Mouse (Mus musculus) midbrain, embryonic 15.5 days (tissue): ENCODE data around the gene Piwil4. TPM values are rescaled to one million over a fixed set of nuclear protein-coding genes. Genes with fewer than 3 reads are reported as not detected.

Source experiments
- ATAC-seq: fragments of 200-750 bp; cut with Nextera tagmentation; replicated peaks from 2 replicates; pipeline ENCODE4 v1.8.0; 2017; ENCODE audit warnings: moderate TSS enrichment
- H3K27ac ChIP-seq: fragments of 300-500 bp; sonication (generic); 2 replicates; pipeline ENCODE4 v1.5.1; 2015; ENCODE audit warnings: mild to moderate bottlenecking, inconsistent platforms
- H3K27me3 ChIP-seq: fragments of 300-500 bp; sonication (generic); replicated peaks from 2 replicates; pipeline ENCODE4 v1.6.1; 2015; ENCODE audit warnings: inconsistent platforms
- H3K36me3 ChIP-seq: fragments of 300-500 bp; sonication (generic); replicated peaks from 2 replicates; pipeline ENCODE4 v1.6.1; 2015; ENCODE audit warnings: inconsistent platforms
- H3K4me1 ChIP-seq: fragments of 300-500 bp; sonication (generic); 2 replicates; pipeline ENCODE4 v1.6.1; 2015; ENCODE audit warnings: inconsistent platforms
- H3K4me2 ChIP-seq: fragments of 300-500 bp; sonication (generic); 2 replicates; pipeline ENCODE4 v1.6.1; 2015; ENCODE audit warnings: inconsistent platforms, mild to moderate bottlenecking, moderate library complexity
- H3K4me3 ChIP-seq: fragments of 300-500 bp; sonication (generic); 2 replicates; pipeline ENCODE4 v1.5.1; 2015; ENCODE audit warnings: mild to moderate bottlenecking, inconsistent platforms
- H3K9ac ChIP-seq: fragments of 300-500 bp; sonication (generic); 2 replicates; pipeline ENCODE4 v1.6.1; 2015; ENCODE audit warnings: mild to moderate bottlenecking, inconsistent platforms
- H3K9me3 ChIP-seq: fragments of 300-500 bp; sonication (generic); 2 replicates; pipeline ENCODE4 v1.6.1; 2016; ENCODE audit warnings: inconsistent platforms
- WGBS: fragments of 180-500 bp; shearing (Covaris S2); methylation state at CpG from one replicate; pipeline ENCODE4 v1.1.7; 2015; ENCODE audit warnings: mixed read lengths; 5-methylcytosine and 5-hydroxymethylcytosine counted together
- polyA plus RNA-seq: library from polyadenylated mRNA; unstranded; fragments of >200 nt; fragmentation: Nextera tagmentation; extraction: Ambion mirVana; gene quantifications from 2 replicates; pipeline ENCODE4 v1.2.1, GENCODE M21; 2015

The Piwil4 gene
- polyA plus RNA-seq, 1 experiment from 2014 or later = 0.66 TPM

GRCm38 (mm10) chr9:14652761-14653160 lies 87.8 kb downstream of the Piwil4 start:
- no peak overlapping the region for H3K4me2 ChIP-seq
- H3K4me1 ChIP-seq = no peaks in the 10 kb centered on the region
- H3K27ac ChIP-seq = no peak overlapping the region
- H3K36me3 ChIP-seq = no peaks in the 10 kb centered on the region
- no peak for ATAC-seq
- H3K4me3 ChIP-seq = no peak overlapping the region
- WGBS = 27% methylated on average over 1 of the region's 1 CpGs
- H3K27me3 ChIP-seq = no peaks in the 10 kb centered on the region
- H3K9me3 ChIP-seq = no peaks in the 10 kb centered on the region
- no peak overlapping the region for H3K9ac ChIP-seq

- H3K36me3 ChIP-seq = no peaks in the 10 kb centered on the region
- no peak overlapping the region for H3K4me3 ChIP-seq
- no peak overlapping the region for H3K9ac ChIP-seq
- H3K4me1 ChIP-seq = peaks cover 7% of the 10 kb centered on the region
- no peak overlapping the region for H3K27ac ChIP-seq
- no peak for ATAC-seq
- H3K27me3 ChIP-seq = no peaks in the 10 kb centered on the region
- no peak overlapping the region for H3K4me2 ChIP-seq
- 82% methylated on average over 8 of the region's 8 CpGs for WGBS
- H3K9me3 ChIP-seq = no peaks in the 10 kb centered on the region
Observed at GRCm38 (mm10) chr9:14647849-14648248, 92.7 kb downstream of the Piwil4 start.

GRCm38 (mm10) chr9:14646641-14647040 lies 93.9 kb downstream of the Piwil4 start:
- Histone ChIP-seq H3K4me2 (no peak overlapping the region), H3K27ac (no peak overlapping the region), H3K4me1 (peaks cover 12% of the 10 kb centered on the region), H3K9me3 (no peaks in the 10 kb centered on the region), H3K27me3 (no peaks in the 10 kb centered on the region), H3K9ac (no peak overlapping the region), H3K4me3 (no peak overlapping the region), H3K36me3 (no peaks in the 10 kb centered on the region)
- ATAC-seq = no peak
- WGBS = 98% methylated on average over 1 of the region's 1 CpGs

Other genes starting within 250 kb of the Piwil4 start
- 0.80 and 1.3 TPM in 2 replicates for gene Kdm4d, start 240.3 kb downstream of the Piwil4 start, polyA plus RNA-seq
- gene Cwc15, start 240.1 kb downstream of the Piwil4 start, polyA plus RNA-seq = 135 and 142 TPM in 2 replicates
- 10.6 and 11.8 TPM in 2 replicates for gene Amotl1, start 95.7 kb downstream of the Piwil4 start, polyA plus RNA-seq
- 2.1 and 2.2 TPM in 2 replicates for gene Fut4, start 11.7 kb upstream of the Piwil4 start, polyA plus RNA-seq
- gene 1700012B09Rik, start 30.3 kb upstream of the Piwil4 start, polyA plus RNA-seq = 3.7 and 4.7 TPM in 2 replicates
- 11.3 and 11.5 TPM in 2 replicates for gene Mre11a, start 43.9 kb upstream of the Piwil4 start, polyA plus RNA-seq
- 26.6 and 29.3 TPM in 2 replicates for gene Ankrd49, start 44.1 kb upstream of the Piwil4 start, polyA plus RNA-seq
- gene Gpr83, start 119.5 kb upstream of the Piwil4 start, polyA plus RNA-seq = 3.1 and 3.3 TPM in 2 replicates
- gene Izumo1r, start 163.2 kb upstream of the Piwil4 start, polyA plus RNA-seq = not detected in 2 replicates